Mouse (Mus musculus) left cerebral cortex, postnatal 4 days (tissue): ENCODE measurements around the gene Parp16. TPM values are rescaled to one million over a fixed set of nuclear protein-coding genes. Genes with fewer than 3 reads are reported as not detected.
"Not testable (repeated sequence)": the region's sequence is repeated elsewhere in the genome, so short reads cannot be mapped to it uniquely, and the experiment has no call there.

ENCODE experiments used
- DNase-seq: peaks from one replicate; pipeline ENCODE4 v3.0.0-alpha.2; 2022
- intact Hi-C: fragments of 180-260 bp; cut with DNase I; formaldehyde crosslinking; loops from one replicate; pipeline ENCODE4 v1.15.1; 2025
- total RNA-seq, 2 experiments: library from RNA; stranded (reverse); gene quantifications; 2 replicates each; pipeline ENCODE4 v1.2.3; 2021

Parp16 gene
- total RNA-seq, 2 experiments from 2014 or later = 5.8 to 6.9 TPM

DNA sequence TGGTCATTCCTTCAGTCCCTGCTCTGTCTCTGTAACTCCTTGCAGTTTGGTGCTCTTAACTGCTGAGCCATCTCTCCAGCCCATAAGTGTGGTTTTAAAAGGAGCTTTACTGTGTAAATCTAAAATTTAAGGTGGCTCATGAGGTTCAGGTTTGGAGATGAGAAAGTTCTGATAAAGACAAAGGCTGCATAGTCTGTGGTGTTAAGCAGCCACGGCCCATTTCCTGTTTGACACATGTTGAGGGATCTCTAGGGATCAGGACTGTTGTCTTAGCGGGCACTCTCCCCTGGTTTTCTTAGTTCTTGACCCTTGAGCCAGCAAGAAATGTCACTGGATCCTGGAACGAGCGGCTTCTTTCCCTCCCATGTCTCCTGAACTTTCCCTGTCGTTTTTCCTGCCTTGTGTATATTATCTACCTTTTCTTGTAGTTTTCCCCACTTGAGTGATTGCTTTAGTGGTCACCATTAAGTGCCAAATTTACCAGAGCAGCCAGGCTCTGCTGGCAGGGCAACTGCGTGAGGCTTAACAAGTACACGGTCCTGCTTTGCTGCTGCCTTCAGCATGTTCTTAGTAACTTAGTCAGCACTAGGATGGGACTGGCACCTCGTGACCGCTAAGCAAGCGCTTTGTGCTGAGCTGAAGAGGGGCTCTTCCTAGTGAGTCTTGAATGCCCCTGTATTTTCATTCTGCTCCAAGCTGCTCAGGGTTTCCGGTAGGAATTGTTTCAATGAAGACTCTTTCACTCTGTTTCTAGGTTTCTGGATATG is 10.1 kb downstream of the Parp16 start:
- intact Hi-C loops = no loop called here
- DNase-seq = no peak

DNA sequence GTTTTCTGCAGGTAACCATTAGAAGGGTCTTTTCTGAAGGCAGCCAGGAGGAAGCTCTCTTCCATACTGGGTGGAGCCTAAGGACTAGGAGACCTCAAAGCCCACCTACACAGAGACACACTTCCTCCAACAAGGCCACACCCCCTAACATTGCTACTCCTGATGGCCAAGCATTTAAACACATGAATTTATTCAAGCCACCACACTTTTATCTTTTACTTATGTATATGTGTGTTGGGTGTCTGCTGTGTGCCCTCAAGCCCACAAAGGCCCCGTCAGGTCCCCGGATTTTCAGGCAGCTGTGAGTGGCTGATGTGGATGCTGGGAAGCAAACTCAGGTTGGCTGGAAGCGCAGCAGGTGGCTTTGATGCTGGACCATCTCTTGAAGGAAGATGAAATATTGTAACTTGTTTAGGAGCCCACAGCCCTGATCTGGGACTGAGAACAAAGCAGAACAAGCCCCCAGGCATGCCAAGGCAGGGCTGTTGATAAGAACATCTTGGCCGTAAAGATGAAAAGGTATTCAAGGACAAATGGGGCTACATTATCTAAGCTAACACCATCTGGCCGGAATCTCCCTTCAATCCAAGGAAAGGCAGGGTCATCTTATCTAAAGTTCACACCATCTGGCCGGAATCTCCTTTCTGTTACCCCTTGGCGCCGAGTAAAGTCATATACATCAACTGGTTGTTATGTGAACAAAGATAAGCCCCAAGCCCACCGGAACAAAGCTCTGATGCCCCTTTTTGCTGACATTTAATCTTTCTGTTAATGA is 12.1 kb downstream of the Parp16 start:
- DNase-seq, intact Hi-C loops: not testable (repeated sequence)

DNA sequence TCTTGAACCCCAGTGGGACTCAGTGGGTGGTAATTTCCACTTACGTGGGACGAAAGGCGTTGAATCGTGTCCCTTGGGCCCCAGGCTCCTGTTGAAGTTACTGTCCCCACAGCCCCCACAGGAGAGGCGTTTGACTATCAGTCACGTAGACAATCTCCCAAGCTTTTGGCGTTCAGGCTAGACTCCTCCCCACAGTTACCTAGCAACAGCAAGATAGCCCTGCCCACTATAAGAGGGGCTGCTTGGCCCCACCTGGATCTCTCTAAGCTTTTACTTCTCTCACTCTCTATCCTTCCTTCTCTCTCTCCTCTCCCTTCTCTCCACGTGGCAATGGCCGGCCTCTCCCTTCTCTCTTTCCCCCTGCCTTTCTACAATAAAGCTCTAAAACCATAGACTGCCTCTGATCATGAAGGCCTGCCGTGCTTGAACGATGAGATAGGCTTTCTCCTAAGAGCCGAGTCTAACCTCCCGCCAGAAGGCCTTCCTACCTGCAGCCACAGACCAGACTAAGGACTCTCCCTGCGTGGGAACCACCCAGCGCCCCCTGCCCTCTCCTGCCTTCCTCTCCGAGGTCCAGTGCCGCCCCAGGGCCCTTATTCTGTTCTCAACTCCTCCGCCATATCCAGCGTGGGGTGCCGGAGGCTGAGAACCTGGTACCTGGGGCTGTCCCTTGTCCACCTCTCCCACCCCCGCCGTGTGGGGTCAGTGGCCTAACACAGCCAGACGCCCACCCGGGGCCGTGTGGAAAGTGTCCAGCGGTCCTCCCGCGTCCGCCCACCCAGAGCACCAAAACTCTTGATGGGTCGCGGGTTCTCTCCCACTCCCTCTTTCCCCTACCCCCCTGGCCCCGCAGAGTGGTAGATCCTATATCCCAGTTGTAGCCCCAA is 13.4 kb downstream of the Parp16 start:
- intact Hi-C loops = no loop called here
- DNase-seq = no peak

DNA sequence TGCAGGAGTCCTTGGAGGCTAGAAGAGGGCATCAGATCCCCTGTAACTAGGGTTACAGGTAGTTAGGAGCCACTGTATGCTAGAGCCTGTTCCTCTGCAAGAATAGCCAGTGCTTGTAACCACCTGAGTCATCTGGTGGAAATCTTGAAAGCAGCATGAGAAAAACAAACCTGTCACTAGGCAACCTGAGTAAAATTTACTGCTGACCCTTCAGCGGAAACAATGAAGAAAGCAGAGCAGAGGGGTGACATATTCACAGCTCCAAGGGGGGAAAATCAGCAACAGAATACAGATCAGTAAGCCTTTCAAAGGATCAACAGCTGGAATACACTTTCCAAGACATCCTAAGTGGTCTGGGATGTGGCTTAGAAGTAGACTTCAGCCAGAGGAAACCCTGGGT is 16.4 kb downstream of the Parp16 start:
- no peak for DNase-seq
- intact Hi-C loops = no loop called here

DNA sequence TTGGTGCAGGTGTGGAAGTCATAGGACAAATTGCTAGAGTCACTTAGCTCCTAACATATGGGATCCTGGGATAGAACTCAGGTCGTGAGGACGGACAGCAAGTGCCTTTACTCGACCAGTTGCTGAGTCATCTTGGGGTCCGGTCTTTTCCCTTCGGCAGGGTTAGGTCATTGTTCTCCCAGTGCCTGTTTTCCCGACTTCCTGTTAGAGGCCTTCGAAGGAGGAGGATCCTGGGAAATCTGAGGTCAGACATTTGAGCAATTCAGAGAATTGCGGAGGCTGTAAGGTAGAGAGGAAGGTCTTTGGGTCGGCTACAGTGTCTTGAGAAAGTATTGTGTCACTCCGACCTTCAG is 19.2 kb downstream of the Parp16 start:
- no peak for DNase-seq
- intact Hi-C loops = no loop called here

DNA sequence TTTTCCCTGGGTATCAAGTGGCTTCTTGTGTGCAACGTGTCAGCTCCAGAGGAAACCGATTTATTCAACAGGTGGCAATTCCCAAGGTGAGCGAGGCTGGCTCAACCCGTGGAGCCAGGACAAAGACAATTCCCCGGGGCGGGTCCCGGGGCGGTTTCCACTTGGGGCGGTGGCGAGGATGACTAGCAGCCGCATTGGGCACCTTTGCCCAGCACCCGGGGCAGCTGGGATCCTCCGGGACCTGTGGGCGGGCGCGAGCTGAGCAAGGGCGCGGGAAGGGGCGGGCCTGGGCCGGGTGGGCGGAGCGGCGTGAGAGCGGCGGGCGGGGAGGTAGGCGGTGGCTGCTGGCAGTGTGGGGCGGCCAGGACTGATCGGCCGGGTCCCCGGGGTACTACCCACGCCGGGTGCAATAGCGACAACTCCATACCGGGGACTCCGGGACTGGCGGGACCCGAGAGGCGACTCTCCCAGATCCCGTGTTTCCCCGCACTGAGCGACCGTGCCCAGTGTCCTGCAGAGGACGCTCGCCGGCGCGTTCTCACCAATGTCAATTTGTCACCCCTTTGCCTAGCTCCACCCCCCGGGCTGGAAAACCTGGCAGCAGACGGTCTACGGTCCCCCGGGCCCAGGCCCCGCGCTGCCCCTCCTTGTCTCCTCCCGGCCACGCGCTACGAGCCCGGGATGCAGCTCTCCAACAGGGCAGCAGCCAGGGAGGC is 19.8 kb downstream of the Parp16 start:
- intact Hi-C loops = no loop called here
- DNase-seq = peak; percentile 86

DNA sequence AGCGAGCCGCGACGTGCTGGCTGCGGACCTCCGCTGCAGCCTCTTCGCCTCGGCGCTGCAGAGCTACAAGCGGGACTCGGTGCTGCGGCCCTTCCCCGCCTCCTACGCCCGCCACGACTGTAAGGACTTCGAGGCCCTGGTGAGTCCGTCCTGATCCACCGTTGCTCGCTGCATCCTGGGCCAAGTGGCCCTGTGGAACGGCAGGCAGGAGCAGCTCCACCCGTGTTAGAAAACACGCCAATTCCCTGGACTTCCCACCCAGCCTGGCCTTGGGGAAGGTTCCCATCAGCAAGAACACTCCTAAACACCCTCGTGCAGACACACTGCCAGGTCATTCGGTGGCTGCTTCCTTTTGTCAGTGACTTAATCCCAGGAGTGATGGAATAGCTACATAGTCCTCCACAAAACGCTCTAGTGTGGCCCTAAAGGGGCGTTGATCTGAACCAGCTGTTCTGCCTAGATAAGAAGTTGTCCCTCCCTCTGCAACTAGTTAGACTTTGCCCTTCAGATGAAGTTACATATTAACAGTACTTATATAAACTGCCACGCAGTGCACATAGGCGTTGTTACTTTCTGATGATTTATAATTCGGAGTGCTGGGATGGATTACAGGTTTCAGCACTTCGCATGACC is 20.5 kb downstream of the Parp16 start:
- DNase-seq = no peak

DNA sequence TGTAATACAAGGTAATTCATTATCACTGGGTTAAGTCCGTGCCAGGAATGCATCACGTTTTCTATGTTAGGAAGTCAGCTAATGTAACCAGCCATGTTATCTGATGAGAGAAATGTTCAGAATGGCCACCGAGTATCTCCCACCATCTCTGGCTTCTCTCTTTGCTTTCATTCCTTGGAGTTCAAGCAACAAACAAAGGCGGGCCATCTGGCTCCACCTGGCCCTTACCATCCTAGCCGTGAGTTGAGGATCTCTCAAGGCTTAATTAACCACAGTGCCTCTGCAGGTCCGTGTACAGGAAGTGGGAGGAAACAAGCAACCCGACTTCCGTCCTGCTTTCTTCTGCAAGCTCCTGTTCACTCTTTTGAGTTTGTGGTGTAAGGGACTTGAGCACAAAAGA is 21.8 kb downstream of the Parp16 start:
- intact Hi-C loops = no loop called here
- DNase-seq = no peak

More for the DNA sequence above, 20.5 kb downstream of the Parp16 start:
- intact Hi-C loops = no loop called here

DNA sequence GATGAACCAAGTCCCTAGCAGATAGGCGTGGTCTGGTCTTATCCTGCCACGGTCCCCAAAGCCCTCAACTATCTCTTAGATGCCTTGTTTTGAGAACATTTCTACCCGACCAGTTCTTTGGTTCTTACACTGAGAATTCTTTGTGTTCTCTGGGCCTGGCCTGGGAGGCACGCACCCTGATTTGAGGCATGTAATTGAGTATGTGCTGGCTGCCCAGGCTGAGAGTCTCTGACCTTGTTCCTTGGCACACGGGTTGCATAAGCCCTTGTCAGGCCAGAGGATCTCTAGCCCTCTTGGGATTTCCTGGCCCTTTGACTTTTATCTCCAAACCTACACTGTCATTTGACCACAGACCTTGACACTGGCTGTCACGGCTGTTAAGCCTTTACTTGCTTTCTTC is 22.5 kb downstream of the Parp16 start:
- intact Hi-C loops = no loop called here

DNA sequence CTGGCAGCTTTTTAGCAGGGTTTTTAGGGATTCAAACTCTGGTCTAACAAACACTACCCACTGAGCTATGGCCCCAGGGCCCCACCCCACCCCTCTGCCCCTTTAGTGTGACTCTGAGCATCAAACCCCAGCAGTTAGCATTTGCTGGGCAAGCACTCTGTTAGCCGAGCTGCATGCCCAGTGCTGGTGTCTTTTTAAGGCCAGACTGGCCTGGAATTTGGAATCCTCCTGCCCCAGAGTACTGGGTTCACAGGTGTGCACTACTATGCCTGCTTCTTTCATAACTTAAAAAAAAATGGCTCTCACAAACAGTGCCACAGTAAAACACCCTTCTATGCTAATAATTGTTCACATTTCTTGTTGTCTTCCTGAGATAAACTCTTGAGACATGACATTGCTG is 23.8 kb downstream of the Parp16 start:
- intact Hi-C loops = no loop called here
- no peak for DNase-seq

More for the DNA sequence above, 22.5 kb downstream of the Parp16 start:
- no peak for DNase-seq

DNA sequence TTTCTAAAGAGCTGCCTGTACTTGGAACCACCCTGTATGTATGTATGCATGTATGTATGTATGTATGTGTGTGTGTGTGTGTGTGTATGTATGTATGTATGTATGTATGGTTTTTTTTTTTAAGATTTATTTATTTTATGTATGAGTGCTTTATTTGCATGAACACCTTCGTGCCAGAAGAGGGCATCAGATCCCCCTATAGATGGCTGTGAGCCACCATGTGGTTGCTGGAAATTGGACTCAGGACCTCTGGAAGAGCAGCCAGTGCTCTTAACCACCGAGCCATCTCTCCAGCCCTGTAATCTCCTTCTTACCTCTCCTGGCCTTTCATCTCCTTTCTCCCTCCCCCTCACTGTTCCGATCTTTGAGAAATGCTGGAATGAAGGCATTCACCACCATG is 25.2 kb downstream of the Parp16 start:
- intact Hi-C loops = loop anchor here (5.0 kb wide), 1 partner anchor 62 kb away; no protein-coding TSS in a partner anchor
- DNase-seq = not testable (repeated sequence)

DNA sequence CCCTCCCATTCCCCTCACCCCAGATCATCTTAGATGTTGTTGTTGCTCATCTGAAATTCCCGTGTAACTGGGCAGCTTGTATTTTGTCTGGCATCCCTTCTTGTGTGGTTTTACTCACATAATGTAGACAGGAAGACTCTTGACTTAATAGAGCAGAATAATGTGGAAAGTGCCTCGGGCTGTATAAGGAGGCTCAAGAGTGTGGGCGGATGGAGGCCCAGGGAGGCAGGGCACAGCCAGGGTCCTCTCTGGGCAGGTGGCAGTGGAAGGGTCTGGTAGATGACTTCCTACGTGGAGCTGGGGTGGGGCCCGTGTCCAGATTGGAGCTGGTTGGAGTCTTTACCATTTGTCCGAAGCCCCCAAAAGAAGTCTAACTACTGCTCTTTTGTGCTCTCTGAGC is 28.8 kb downstream of the Parp16 start:
- no peak for DNase-seq
- intact Hi-C loops = loop anchor here (5.0 kb wide), 1 partner anchor 58 kb away; no protein-coding TSS in a partner anchor

DNA sequence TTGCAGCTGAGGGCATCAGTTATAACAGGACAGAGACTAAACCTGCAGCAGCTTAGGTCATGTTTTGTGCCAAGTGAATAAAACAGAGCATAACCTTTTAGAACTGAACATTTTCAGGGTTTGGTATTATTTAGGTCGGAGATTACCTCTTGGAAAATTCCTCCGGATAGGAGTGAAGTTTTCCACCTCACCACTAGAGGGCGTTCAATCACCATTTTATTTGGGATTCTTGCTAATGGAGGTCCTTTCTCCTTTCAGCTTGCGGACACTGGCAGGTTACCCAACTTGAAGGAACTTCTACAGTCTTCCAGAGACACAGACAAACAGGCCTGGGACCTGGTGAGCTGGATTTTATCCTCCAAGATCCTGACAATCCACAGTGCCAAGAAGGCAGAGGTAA is 30.6 kb downstream of the Parp16 start:
- peak; percentile 37 for DNase-seq

DNA sequence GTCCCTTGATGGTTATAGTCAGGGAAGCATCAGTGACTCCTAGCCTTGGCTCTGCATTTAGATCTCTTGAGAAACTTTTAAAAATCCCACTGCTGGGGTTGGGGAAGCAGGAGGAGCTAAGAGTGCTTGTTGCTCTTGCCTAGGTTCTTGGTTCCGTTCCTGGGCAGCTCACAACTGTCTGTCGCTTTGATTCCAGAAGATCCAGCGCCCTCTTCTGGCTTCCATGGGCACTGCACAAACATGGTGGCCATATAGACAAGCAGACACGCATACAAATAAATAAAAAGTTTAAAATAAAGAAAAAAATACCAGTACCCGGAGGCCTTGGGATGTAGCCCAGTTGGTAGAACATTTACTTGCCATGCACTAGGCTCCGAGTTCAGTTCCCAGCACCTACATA is 35.1 kb downstream of the Parp16 start:
- intact Hi-C loops = no loop called here

More for the DNA sequence above, 30.6 kb downstream of the Parp16 start:
- intact Hi-C loops = no loop called here

DNA sequence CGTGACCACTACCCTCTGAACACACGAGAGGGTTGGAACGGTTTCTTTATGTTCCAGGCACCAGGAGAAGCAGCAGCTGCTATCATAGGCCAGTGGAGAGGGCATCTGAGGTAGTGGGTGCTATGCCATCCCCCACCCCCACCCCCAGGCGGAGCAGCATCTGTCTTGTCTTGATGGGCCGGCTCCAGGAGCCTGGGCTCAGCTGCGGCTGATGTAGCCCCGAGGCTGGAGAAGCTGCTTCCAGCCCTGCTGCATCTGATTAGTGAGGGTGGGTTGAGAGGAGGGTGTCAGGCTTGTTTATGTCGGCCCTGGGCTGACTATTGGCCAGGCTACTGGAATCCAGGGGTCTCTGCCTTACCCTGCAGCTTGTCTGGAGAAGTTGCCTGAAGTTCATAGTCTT is 36.1 kb downstream of the Parp16 start:
- peak; percentile 66 for DNase-seq
- intact Hi-C loops = no loop called here

More for the DNA sequence above, 35.1 kb downstream of the Parp16 start:
- no peak for DNase-seq

DNA sequence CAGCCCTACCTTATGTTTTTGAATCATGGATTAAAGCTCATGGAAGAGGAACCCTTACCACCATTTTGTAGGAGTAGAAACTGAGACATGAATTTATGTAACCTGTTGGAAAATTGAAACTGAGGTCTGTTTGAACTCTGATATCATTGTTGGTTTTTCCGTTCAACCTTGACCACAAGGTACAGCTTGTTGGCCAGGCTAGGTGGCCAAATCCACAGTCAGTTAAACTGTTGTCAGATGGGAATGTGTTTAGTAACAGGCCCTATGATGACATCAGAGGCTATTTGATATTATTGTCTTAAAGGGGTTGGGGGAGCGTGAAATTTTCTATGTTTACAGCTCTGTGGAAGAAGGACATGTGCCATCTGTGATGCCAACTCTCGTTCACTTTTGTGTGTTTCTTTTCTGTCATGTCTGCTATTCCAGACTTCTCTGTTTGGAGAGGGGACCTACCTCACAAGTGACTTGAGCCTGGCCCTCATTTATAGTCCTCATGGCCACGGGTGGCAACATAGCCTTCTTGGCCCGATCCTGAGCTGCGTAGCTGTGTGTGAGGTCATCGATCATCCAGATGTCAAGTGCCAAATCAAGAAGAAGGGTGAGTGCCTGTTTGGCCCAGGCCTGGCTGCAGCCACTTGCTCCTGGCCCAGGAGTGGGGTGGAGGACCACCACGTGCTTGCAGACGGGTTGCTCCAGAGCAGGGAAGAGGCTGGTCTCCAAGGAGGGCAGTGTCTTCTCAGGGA is 38.3 kb downstream of the Parp16 start:
- no peak for DNase-seq
- intact Hi-C loops = no loop called here

DNA sequence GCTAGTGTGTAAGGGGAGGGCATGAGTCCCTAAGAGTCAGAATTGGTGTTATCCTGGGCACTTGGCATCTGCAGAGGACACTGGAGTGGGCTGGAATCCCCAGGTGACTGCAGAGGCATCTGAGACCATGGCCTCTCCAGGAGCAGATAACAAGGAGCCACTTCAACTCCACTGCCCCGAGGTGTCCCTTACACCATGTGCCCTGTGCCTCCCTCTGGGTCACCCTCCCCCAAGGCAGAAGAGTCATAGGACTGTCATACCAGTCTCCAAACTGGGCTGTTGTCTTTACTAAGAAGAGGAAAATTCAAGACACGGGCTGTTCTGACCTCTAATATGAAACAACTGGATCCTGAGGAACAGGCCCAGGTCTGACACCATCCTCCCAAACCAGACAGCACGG is 39.6 kb downstream of the Parp16 start:
- DNase-seq = no peak
- intact Hi-C loops = no loop called here

DNA sequence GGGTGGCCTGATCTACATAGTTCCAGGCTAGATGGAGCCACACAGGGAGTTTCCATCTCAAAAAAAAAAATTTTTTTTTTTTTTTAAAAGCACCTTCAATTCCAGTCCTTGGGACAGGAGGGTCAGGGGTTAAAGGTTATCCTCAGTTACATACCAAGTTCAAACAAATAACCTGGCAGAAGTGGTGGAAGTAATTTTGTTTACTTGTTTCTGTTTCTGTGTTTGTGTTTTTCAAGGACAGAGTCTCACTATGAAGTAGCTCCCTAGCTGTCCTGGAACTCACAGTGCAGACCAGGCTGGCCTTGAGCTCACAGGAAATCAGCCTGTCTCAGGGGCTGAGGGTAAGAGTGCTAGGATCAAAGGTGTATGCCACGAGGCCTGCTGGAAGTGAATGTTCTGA is 40.4 kb downstream of the Parp16 start:
- intact Hi-C loops = no loop called here
- no peak for DNase-seq

DNA sequence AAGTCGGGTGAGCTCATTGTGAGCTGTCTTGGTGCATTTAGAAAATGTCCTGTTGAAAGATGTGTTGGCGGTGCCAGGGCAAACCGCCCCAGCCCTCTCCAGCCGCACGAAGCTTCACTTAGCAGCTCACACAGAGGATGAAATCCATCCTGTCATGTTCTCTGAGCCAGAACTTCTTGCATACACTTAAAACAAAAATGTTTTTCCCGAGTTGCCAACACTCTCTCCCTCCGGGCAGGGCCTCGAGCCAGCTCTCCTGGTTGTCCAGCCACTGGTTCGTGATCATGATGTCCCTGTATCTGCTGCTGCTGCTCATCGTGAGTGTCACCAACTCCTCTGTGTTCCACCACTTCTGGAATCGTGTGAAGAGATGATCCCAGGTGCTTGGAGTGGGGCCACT is 42.5 kb downstream of the Parp16 start:
- intact Hi-C loops = no loop called here

More for the DNA sequence above, 42.5 kb downstream of the Parp16 start:
- DNase-seq = no peak
